Mouse (Mus musculus) lung, embryonic 16.5 days (tissue): ENCODE results near the gene Blnk. TPM values are rescaled to one million over a fixed set of nuclear protein-coding genes. Genes with fewer than 3 reads are reported as not detected.

Source experiments
- ATAC-seq: fragments of 200-750 bp; cut with Nextera tagmentation; 2 replicates; pipeline ENCODE4 v1.8.0; 2017; ENCODE audit warnings: low read depth, mild to moderate bottlenecking, moderate library complexity
- H3K27ac ChIP-seq: fragments of 300-500 bp; sonication (generic); 2 replicates; pipeline ENCODE4 v1.5.1; 2014; ENCODE audit warnings: mild to moderate bottlenecking, control low read depth, low read length
- H3K27me3 ChIP-seq: fragments of 300-500 bp; sonication (generic); 2 replicates; pipeline ENCODE4 v1.6.1; 2014; ENCODE audit warnings: low read depth, low read length, mixed read lengths; ENCODE audit not compliant: control insufficient read depth, insufficient read depth
- H3K36me3 ChIP-seq: fragments of 300-500 bp; sonication (generic); 2 replicates; pipeline ENCODE4 v1.6.1; 2014; ENCODE audit warnings: low read length; ENCODE audit not compliant: control insufficient read depth, insufficient read depth
- H3K4me1 ChIP-seq: fragments of 300-500 bp; sonication (generic); replicated peaks from 2 replicates; pipeline ENCODE4 v1.6.1; 2014; ENCODE audit warnings: low read length, mixed read lengths; ENCODE audit not compliant: control insufficient read depth, insufficient read depth
- H3K4me2 ChIP-seq: fragments of 300-500 bp; sonication (generic); 2 replicates; pipeline ENCODE4 v1.6.1; 2014; ENCODE audit warnings: low read depth, low read length, control low read depth
- H3K4me3 ChIP-seq: fragments of 300-500 bp; sonication (generic); 2 replicates; pipeline ENCODE4 v1.5.1; 2014; ENCODE audit warnings: mild to moderate bottlenecking, low read length, control low read depth
- H3K9ac ChIP-seq: fragments of 300-500 bp; sonication (generic); 2 replicates; pipeline ENCODE4 v1.6.1; 2014; ENCODE audit warnings: low read length, control low read depth
- H3K9me3 ChIP-seq: fragments of 300-500 bp; sonication (generic); 2 replicates; pipeline ENCODE4 v1.6.1; 2016; ENCODE audit warnings: low read length; ENCODE audit not compliant: control insufficient read depth
- WGBS: fragments of 180-500 bp; shearing (Covaris S2); extraction: QIAGEN DNeasy Blood & Tissue Kit; methylation state at CpG from one replicate; pipeline ENCODE4 v1.1.7; 2014; 5-methylcytosine and 5-hydroxymethylcytosine counted together
- polyA plus RNA-seq: library from polyadenylated mRNA; unstranded; fragments of >200 nt; fragmentation: Nextera tagmentation; extraction: Ambion mirVana; gene quantifications from 2 replicates; pipeline ENCODE4 v1.2.1, GENCODE M21; 2015

Blnk gene
- 0.64 and 0.69 TPM in 2 replicates for polyA plus RNA-seq

DNA sequence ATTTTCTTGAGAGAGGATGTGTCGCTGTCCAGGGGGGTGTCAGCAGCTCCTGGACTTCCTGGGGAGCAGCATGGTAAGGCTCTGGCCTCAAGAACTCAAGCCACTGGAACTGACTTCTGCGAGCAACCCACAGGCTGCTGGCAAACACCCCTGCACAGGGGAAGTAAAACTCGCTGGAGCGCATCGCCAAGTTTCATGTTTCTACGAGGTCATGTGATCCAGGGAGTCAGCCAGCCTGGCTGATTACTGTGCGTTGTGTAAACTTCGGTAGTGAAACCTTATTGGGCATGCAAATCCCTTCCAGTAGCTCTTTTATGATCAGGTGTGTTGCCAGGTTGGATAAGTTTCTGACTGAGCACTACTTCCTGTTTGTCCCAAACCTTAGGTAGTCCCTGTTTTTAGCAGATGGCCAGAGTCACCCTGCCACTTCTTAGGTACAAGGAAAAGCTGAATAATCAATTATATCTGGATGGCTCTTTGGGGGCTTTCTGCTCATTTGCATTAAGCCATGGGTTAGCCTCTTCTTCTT, at the start of gene Blnk:
Gene Blnk (minus strand): TSS at position 479 of the 529 bp plus-strand sequence.
- H3K9me3 ChIP-seq: no peaks in the 10 kb centered on the region
- H3K4me1 ChIP-seq: peaks cover 7% of the 10 kb centered on the region
- H3K9ac ChIP-seq: no peak within 1 kb of the TSS
- no peak within 1 kb of the TSS for H3K4me2 ChIP-seq
- no peaks in the 10 kb centered on the region for H3K27me3 ChIP-seq
- 27% methylated on average over 8 of the region's 8 CpGs for WGBS
- H3K27ac ChIP-seq: no peak within 1 kb of the TSS
- ATAC-seq: peak; percentile 56
- H3K4me3 ChIP-seq: no peak within 1 kb of the TSS
- no peaks in the 10 kb centered on the region for H3K36me3 ChIP-seq

DNA sequence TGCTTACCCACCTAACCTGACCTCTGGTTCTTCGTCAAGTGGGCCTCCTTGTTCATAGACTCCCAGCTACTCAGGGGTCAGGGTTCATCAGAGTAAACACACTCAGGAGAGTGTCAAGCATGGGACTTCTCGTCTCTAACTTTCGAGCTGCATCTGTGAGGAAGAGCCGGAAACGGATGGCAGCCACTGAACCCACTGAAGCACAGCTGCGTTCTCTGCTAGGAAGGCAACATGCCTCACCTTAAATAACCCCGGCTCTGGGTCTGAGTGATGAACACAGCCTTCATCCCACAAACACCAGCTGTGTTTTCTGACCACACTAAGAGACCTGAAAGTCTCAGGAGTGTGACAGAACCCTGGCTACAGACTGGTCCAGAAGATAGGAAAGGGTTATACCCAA, 44.8 kb upstream of the Blnk start:
- no peak overlapping the region for H3K4me2 ChIP-seq
- no peaks in the 10 kb centered on the region for H3K9me3 ChIP-seq
- H3K4me1 ChIP-seq: no peaks in the 10 kb centered on the region
- no peak overlapping the region for H3K4me3 ChIP-seq
- no peaks in the 10 kb centered on the region for H3K36me3 ChIP-seq
- no peak for ATAC-seq
- WGBS: 68% methylated on average over 7 of the region's 7 CpGs
- no peak overlapping the region for H3K9ac ChIP-seq
- H3K27ac ChIP-seq: no peak overlapping the region
- H3K27me3 ChIP-seq: no peaks in the 10 kb centered on the region

DNA sequence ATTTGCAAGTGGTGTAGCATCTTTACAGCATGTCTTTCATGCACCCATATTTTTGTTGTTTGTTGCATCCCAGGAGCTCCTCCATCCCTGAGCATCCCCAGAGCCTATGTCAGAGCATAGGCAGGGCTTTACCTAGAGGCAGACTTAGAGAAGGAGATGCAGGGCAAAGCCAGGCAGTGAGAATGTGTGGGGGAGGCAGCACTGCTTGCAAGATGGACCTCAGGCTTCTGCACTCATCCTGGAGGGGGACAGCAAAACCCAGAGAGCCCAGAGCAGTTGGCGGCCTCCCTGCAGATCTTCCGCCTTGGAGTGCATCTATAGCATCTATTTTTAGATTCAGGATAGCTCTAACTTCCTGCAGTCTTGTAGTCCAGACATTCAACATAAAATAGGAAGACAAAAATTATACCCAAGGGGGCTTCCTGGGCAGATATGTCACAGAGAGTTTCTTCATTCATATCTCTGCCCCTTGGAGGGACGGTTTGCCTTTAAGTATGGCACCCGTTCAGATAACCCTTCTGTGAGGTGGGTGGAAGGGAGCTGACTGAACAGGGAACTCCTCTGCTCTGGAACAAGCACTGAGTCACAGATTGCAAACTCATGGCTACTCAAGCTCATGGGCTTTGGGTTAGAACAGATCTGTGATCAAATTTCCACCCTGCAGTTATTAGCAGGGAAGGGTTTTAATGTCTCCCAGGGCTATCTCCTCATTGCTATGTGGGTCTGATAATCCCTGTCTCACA, 41.6 kb upstream of the Blnk start:
- H3K4me2 ChIP-seq: no peak overlapping the region
- H3K9ac ChIP-seq: no peak overlapping the region
- H3K27ac ChIP-seq: no peak overlapping the region
- 39% methylated on average over 4 of the region's 4 CpGs for WGBS
- H3K9me3 ChIP-seq: no peaks in the 10 kb centered on the region
- no peaks in the 10 kb centered on the region for H3K27me3 ChIP-seq
- no peak overlapping the region for H3K4me3 ChIP-seq
- no peak for ATAC-seq
- no peaks in the 10 kb centered on the region for H3K36me3 ChIP-seq
- no peaks in the 10 kb centered on the region for H3K4me1 ChIP-seq

DNA sequence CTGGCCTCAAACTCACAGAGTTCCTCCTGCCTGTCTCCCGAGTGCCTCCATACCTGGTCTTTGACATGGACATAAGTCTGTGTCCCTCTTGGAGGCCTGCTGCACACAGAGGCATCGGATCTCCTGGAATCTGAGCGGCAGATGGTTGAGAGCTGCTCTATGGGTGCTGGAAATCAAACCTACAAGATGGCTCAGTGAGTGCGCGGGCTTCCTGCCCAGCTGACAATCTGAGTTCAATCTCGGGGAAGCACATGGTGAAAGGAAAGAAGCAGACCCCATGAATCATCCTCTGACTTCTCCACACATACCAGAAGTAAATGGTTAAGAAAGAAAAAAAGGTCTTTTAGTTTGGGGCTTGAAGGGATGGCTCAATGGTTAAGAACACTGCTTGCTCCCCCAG, 37.5 kb upstream of the Blnk start:
- no peak overlapping the region for H3K4me2 ChIP-seq
- no peaks in the 10 kb centered on the region for H3K9me3 ChIP-seq
- ATAC-seq: no peak
- H3K27me3 ChIP-seq: no peaks in the 10 kb centered on the region
- 61% methylated on average over 6 of the region's 6 CpGs for WGBS
- H3K36me3 ChIP-seq: no peaks in the 10 kb centered on the region
- H3K9ac ChIP-seq: no peak overlapping the region
- no peaks in the 10 kb centered on the region for H3K4me1 ChIP-seq
- no peak overlapping the region for H3K27ac ChIP-seq
- no peak overlapping the region for H3K4me3 ChIP-seq

DNA sequence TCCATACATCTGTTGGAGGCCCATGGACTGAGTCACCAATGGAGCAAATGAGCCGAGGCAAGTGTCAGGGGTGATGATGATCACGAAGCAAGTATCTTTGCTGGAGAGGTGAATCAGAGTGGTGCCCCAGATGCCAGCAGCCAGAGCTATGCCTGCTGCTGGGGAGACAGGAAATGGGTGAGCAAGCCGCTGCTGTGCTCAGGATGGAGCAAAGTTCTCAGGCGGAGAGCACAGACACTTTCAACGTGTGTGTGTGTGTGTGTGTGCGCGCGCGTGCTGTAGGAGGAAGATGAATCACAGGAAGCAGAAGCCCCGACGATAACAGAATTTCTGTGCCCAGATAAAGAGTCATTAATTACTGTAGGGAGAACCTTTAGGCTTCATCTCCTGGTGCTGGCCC, 36.7 kb upstream of the Blnk start:
- H3K9me3 ChIP-seq: no peaks in the 10 kb centered on the region
- H3K27ac ChIP-seq: no peak overlapping the region
- WGBS: 51% methylated on average over 11 of the region's 11 CpGs
- H3K4me2 ChIP-seq: no peak overlapping the region
- H3K9ac ChIP-seq: no peak overlapping the region
- H3K4me1 ChIP-seq: no peaks in the 10 kb centered on the region
- peak; percentile 62; the same call in 1 of the 2 replicates for ATAC-seq
- H3K4me3 ChIP-seq: no peak overlapping the region
- no peaks in the 10 kb centered on the region for H3K27me3 ChIP-seq
- no peaks in the 10 kb centered on the region for H3K36me3 ChIP-seq

DNA sequence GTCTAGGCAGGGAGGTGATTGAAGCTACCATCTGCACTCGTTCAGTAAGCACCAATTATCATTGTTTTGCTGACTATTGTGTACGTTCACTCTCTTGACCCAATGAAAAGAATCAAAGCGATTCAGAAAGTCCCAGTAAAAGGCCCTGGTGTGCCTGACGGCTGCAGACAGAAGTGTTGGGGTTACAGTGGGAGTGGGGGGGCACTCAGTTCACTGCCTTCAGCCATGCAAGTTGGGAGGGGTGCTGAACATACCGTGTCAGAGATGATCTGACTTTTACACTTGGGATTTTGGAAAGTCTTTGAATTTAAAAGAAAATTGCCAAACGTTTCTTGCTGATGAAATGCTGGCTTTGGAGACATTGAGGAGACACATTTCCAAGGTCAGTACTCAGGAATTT, 35.8 kb upstream of the Blnk start:
- ATAC-seq: no peak
- WGBS: 52% methylated on average over 6 of the region's 6 CpGs
- no peaks in the 10 kb centered on the region for H3K9me3 ChIP-seq
- no peak overlapping the region for H3K4me3 ChIP-seq
- no peak overlapping the region for H3K4me2 ChIP-seq
- H3K27ac ChIP-seq: no peak overlapping the region
- H3K4me1 ChIP-seq: no peaks in the 10 kb centered on the region
- H3K9ac ChIP-seq: no peak overlapping the region
- H3K27me3 ChIP-seq: no peaks in the 10 kb centered on the region
- H3K36me3 ChIP-seq: no peaks in the 10 kb centered on the region

DNA sequence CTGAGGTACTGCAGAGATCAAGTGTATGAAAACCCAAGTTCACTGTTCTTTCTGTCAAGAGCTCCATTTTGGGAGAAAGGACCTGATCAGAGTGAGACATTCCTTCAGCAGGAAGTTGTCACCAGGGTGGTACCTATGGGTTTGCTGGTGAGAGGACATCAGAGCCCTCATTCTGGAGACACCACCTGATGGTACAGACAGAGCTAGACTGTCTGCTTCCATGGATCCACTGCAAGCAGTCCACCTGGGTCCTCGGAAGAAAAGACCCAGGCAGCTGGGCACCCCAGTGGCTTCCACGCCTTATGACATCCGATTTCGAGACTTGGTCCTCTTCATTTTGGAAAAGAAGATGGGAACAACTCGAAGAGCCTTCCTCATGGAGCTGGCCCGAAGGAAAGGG, 34.9 kb upstream of the Blnk start, which contains the start of gene Dntt:
Gene Dntt (plus strand): TSS at position 57 of the 400 bp plus-strand sequence.
- no peak within 1 kb of the TSS for H3K27ac ChIP-seq
- no peak for ATAC-seq
- no peak within 1 kb of the TSS for H3K4me3 ChIP-seq
- WGBS: 80% methylated on average over 6 of the region's 6 CpGs
- H3K4me2 ChIP-seq: no peak within 1 kb of the TSS
- H3K9me3 ChIP-seq: no peaks in the 10 kb centered on the region
- no peaks in the 10 kb centered on the region for H3K36me3 ChIP-seq
- H3K4me1 ChIP-seq: no peaks in the 10 kb centered on the region
- H3K27me3 ChIP-seq: no peaks in the 10 kb centered on the region
- no peak within 1 kb of the TSS for H3K9ac ChIP-seq

DNA sequence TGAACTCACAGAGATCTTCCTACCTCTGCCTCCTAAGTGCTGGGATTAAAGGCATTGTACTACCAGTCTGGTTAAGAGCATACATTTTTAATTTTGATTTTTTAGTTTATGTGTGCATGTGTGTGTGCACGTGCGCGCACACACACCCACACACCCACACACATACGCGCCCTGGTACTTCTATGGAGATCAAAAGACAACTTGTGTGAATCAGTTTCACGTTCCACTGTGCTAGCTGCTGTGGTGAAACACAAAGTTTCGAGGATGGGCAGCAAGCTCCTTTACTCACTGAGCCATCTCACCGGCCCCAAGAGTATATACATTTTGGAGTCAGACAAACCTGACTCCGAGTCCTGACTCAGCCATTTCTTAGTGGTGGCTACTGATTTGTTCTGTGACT, 33.3 kb upstream of the Blnk start:
- H3K9ac ChIP-seq: no peak overlapping the region
- H3K4me3 ChIP-seq: no peak overlapping the region
- H3K27me3 ChIP-seq: no peaks in the 10 kb centered on the region
- no peaks in the 10 kb centered on the region for H3K9me3 ChIP-seq
- ATAC-seq: no peak
- 84% methylated on average over 9 of the region's 9 CpGs for WGBS
- H3K36me3 ChIP-seq: no peaks in the 10 kb centered on the region
- no peak overlapping the region for H3K27ac ChIP-seq
- H3K4me1 ChIP-seq: no peaks in the 10 kb centered on the region
- H3K4me2 ChIP-seq: no peak overlapping the region

DNA sequence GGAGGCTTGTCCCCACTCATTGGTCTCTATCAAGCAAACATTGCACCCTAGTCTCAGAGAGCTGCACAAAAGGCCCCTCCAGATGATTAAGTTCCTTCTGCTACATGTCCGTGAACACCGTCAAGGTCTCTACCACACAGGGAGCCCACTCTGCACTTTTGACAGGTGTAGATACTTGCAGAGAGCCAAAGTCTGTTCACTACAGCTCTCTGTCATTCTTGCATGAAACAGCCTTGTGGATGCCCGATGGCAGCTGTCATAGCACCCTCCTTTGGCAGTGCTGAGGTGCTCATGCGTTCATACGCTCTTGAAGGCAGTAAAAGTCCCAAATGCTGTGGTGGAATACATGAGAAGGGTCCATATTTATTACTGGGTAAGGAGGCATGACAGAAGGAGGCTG, 32.7 kb upstream of the Blnk start:
- H3K4me2 ChIP-seq: no peak overlapping the region
- no peak overlapping the region for H3K9ac ChIP-seq
- no peak for ATAC-seq
- no peaks in the 10 kb centered on the region for H3K9me3 ChIP-seq
- WGBS: 83% methylated on average over 5 of the region's 5 CpGs
- H3K27ac ChIP-seq: no peak overlapping the region
- H3K36me3 ChIP-seq: no peaks in the 10 kb centered on the region
- no peaks in the 10 kb centered on the region for H3K4me1 ChIP-seq
- no peaks in the 10 kb centered on the region for H3K27me3 ChIP-seq
- H3K4me3 ChIP-seq: no peak overlapping the region
